Mouse (Mus musculus): Measurements from ENCODE around the gene Zscan2. TPM values are rescaled to one million over a fixed set of nuclear protein-coding genes. Genes with fewer than 3 reads are reported as not detected.

Gene Zscan2
- polyA plus RNA-seq, 1 experiment = 4.3 TPM

DNA sequence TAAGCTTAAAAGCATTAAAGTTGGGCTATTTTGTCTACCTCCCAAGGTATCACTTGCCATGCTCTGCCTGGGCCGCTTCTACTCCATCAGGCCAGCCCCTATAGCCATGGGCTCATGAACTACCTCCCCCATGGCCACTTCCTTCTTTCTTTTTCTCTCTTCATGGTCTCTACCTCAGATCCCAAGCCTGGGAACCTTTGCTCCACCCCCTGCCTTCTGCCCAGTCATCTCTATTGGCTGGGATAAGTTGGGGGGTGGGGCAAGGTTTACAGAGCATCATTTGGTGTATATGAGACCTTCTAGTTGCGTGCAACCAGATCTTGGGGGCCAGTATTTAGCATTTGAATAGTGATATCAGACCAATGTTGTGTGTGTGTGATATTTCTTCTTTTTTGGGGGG lies 1.8 kb downstream of the Zscan2 start:
- Histone ChIP-seq H3K4me1 (ENCODE audit: control insufficient read depth, insufficient read depth, insufficient read length) (peaks cover 8% of the 10 kb centered on the region; the same call in 1 of the 2 replicates), H3K4me3 (ENCODE audit: extremely low read depth, insufficient read depth, insufficient read length) (no peak overlapping the region), H3K36me3 (ENCODE audit: control insufficient read depth, insufficient read depth, low read length) (no peaks in the 10 kb centered on the region), H3K27ac (ENCODE audit: insufficient read depth, low read length) (no peak overlapping the region), H3K27me3 (ENCODE audit: control insufficient read depth, insufficient read depth, low read length) (no peaks in the 10 kb centered on the region)
- WGBS = 68% methylated on average over 2 of the region's 2 CpGs
- DNase-seq (ENCODE audit: low read depth in 1 of 2, low spot score in 2 of 2) = no peak
- no peak for TF ChIP-seq CTCF (IDR thresholded peaks at IDR 0.05; ENCODE audit: extremely low read depth, insufficient read depth, insufficient read length, insufficient replicate concordance)
- TF ChIP-seq POLR2A (IDR thresholded peaks at IDR 0.05; ENCODE audit: low read depth, low read length) = no peak

GRCm38 (mm10) chr7:80863520-80863919 lies 2.8 kb downstream of the Zscan2 start:
- Histone ChIP-seq H3K4me1 (ENCODE audit: control insufficient read depth, insufficient read depth, insufficient read length) (peaks cover 8% of the 10 kb centered on the region; the same call in 1 of the 2 replicates), H3K36me3 (ENCODE audit: control insufficient read depth, insufficient read depth, low read length) (peaks cover 2% of the 10 kb centered on the region), H3K27me3 (ENCODE audit: control insufficient read depth, insufficient read depth, low read length) (no peaks in the 10 kb centered on the region), H3K4me3 (ENCODE audit: extremely low read depth, insufficient read depth, insufficient read length) (peak overlapping the region; percentile 22; the same call in 1 of the 2 replicates), H3K27ac (ENCODE audit: insufficient read depth, low read length) (peak overlapping the region; percentile 69)
- WGBS = 60% methylated on average over 5 of the region's 5 CpGs
- DNase-seq (ENCODE audit: low read depth in 1 of 2, low spot score in 2 of 2) = no peak
- TF ChIP-seq CTCF (IDR thresholded peaks at IDR 0.05; ENCODE audit: extremely low read depth, insufficient read depth, insufficient read length, insufficient replicate concordance) (no peak), POLR2A (IDR thresholded peaks at IDR 0.05; ENCODE audit: low read depth, low read length) (no peak)

DNA sequence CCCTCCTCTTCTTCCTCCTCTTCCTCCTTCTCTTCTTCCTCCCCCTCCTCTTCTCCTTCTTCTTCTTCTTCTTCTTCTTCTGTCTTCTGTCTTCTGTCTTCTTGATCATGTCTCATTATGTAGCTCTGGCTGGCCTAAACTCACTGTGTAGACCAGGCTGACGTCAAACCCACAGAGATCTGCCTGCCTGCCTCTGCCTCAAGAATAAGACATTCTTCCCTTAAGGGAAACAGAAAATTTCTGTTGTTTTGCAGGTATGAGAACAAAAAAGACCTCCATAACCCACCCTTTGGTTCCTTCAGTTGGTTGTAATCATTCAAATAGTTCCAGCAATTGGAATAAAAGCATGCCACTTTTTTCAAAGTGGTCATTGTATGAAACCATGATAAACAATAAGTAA lies 3.4 kb downstream of the Zscan2 start:
- WGBS = 28% methylated on average over 1 of the region's 1 CpGs
- TF ChIP-seq POLR2A (IDR thresholded peaks at IDR 0.05; ENCODE audit: low read depth, low read length) (no peak), CTCF (IDR thresholded peaks at IDR 0.05; ENCODE audit: extremely low read depth, insufficient read depth, insufficient read length, insufficient replicate concordance) (no peak)
- H3K36me3 ChIP-seq (ENCODE audit: control insufficient read depth, insufficient read depth, low read length) = peaks cover 2% of the 10 kb centered on the region
- H3K4me3 ChIP-seq (ENCODE audit: extremely low read depth, insufficient read depth, insufficient read length) = no peak overlapping the region
- no peaks in the 10 kb centered on the region for H3K27me3 ChIP-seq (ENCODE audit: control insufficient read depth, insufficient read depth, low read length)
- no peak for DNase-seq (ENCODE audit: low read depth in 1 of 2, low spot score in 2 of 2)
- H3K27ac ChIP-seq (ENCODE audit: insufficient read depth, low read length) = peak overlapping the region; percentile 69; the same call in 1 of the 2 replicates
- H3K4me1 ChIP-seq (ENCODE audit: control insufficient read depth, insufficient read depth, insufficient read length) = peaks cover 8% of the 10 kb centered on the region; the same call in 1 of the 2 replicates

DNA sequence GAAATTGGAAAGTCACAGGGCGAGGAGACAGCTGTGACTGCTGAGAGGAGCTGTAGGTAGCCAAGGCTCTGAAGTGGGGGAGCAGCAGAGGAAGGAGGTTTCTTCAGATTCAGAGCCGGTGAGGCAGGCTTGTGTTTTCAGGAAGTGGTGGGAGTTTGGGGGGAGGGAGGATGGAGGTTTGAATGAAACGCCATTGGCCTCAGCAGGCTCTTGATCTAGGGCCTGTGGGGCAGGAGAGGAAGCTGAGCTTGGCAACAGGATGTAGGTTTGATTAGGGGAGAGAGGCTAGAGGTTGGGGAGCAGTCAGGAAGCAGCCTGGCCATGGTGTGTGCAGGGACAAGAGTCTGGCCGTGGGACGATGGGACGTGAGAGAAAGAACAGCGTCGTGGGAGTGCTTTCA lies 4.1 kb downstream of the Zscan2 start:
- H3K27ac ChIP-seq (ENCODE audit: insufficient read depth, low read length) = peak overlapping the region; percentile 89
- H3K36me3 ChIP-seq (ENCODE audit: control insufficient read depth, insufficient read depth, low read length) = peaks cover 4% of the 10 kb centered on the region
- no peak for TF ChIP-seq CTCF (IDR thresholded peaks at IDR 0.05; ENCODE audit: extremely low read depth, insufficient read depth, insufficient read length, insufficient replicate concordance)
- TF ChIP-seq POLR2A (IDR thresholded peaks at IDR 0.05; ENCODE audit: low read depth, low read length) = peak; percentile 40; the same call in 1 of the 2 replicates
- 4% methylated on average over 8 of the region's 8 CpGs for WGBS
- H3K27me3 ChIP-seq (ENCODE audit: control insufficient read depth, insufficient read depth, low read length) = no peaks in the 10 kb centered on the region
- H3K4me3 ChIP-seq (ENCODE audit: extremely low read depth, insufficient read depth, insufficient read length) = peak overlapping the region; percentile 32; the same call in 1 of the 2 replicates
- peaks cover 8% of the 10 kb centered on the region; the same call in 1 of the 2 replicates for H3K4me1 ChIP-seq (ENCODE audit: control insufficient read depth, insufficient read depth, insufficient read length)
- peak; percentile 57 to 68 for DNase-seq (ENCODE audit: low read depth in 1 of 2, low spot score in 2 of 2)

- Histone ChIP-seq H3K4me3 (ENCODE audit: extremely low read depth, insufficient read depth, insufficient read length) (no peak overlapping the region; the same call in 1 of the 2 replicates), H3K27ac (ENCODE audit: insufficient read depth, low read length) (peak overlapping the region; percentile 89), H3K4me1 (ENCODE audit: control insufficient read depth, insufficient read depth, insufficient read length) (peaks cover 8% of the 10 kb centered on the region; the same call in 1 of the 2 replicates), H3K27me3 (ENCODE audit: control insufficient read depth, insufficient read depth, low read length) (no peaks in the 10 kb centered on the region), H3K36me3 (ENCODE audit: control insufficient read depth, insufficient read depth, low read length) (peaks cover 4% of the 10 kb centered on the region)
- DNase-seq (ENCODE audit: low read depth in 1 of 2, low spot score in 2 of 2) = no peak
- WGBS = 52% methylated on average over 7 of the region's 7 CpGs
- TF ChIP-seq CTCF (IDR thresholded peaks at IDR 0.05; ENCODE audit: extremely low read depth, insufficient read depth, insufficient read length, insufficient replicate concordance) = no peak
- TF ChIP-seq POLR2A (IDR thresholded peaks at IDR 0.05; ENCODE audit: low read depth, low read length) = no peak
Observed at GRCm38 (mm10) chr7:80865521-80865920, 4.8 kb downstream of the Zscan2 start.

DNA sequence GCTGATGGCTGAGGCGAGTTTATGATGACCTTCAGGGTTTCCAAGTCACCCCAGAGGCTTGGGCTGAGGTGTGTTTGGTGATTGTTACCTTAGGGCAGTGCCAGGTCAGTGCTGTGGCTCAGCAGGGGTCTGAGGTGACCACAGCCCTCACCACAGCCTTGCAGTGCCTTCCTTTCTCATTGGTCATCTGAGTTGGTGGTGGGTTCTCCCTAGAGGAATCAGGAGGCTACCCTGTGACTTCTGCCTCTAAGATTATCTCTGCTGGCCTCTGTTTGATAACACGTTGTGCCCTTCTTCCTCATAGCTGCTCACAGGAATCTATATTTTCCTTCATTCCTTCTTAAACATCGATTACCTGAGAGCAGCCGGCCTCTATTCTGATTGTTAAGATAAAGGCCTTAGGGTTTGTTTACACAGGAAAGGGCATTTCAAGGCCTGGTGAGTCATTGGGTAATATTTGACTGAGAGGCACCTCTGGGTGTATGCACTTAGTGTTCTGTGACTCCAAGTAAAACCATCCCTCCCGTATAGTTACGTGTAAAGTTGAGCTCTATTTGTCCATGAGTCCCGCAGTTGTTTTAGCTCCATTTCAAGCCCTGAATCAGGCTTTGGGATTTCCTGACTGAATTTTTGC lies 5.9 kb downstream of the Zscan2 start:
- Histone ChIP-seq H3K27ac (ENCODE audit: insufficient read depth, low read length) (no peak overlapping the region), H3K36me3 (ENCODE audit: control insufficient read depth, insufficient read depth, low read length) (peaks cover 4% of the 10 kb centered on the region), H3K4me3 (ENCODE audit: extremely low read depth, insufficient read depth, insufficient read length) (no peak overlapping the region), H3K27me3 (ENCODE audit: control insufficient read depth, insufficient read depth, low read length) (no peaks in the 10 kb centered on the region), H3K4me1 (ENCODE audit: control insufficient read depth, insufficient read depth, insufficient read length) (peaks cover 8% of the 10 kb centered on the region; the same call in 1 of the 2 replicates)
- 78% methylated on average over 7 of the region's 7 CpGs for WGBS
- TF ChIP-seq POLR2A (IDR thresholded peaks at IDR 0.05; ENCODE audit: low read depth, low read length) = no peak
- no peak for TF ChIP-seq CTCF (IDR thresholded peaks at IDR 0.05; ENCODE audit: extremely low read depth, insufficient read depth, insufficient read length, insufficient replicate concordance)
- DNase-seq (ENCODE audit: low read depth in 1 of 2, low spot score in 2 of 2) = no peak

GRCm38 (mm10) chr7:80868686-80869085 lies 8.0 kb downstream of the Zscan2 start:
- Histone ChIP-seq H3K4me3 (ENCODE audit: extremely low read depth, insufficient read depth, insufficient read length) (no peak overlapping the region), H3K27ac (ENCODE audit: insufficient read depth, low read length) (no peak overlapping the region), H3K4me1 (ENCODE audit: control insufficient read depth, insufficient read depth, insufficient read length) (peaks cover 8% of the 10 kb centered on the region; the same call in 1 of the 2 replicates), H3K27me3 (ENCODE audit: control insufficient read depth, insufficient read depth, low read length) (no peaks in the 10 kb centered on the region), H3K36me3 (ENCODE audit: control insufficient read depth, insufficient read depth, low read length) (peaks cover 4% of the 10 kb centered on the region)
- no peak for TF ChIP-seq POLR2A (IDR thresholded peaks at IDR 0.05; ENCODE audit: low read depth, low read length)
- TF ChIP-seq CTCF (IDR thresholded peaks at IDR 0.05; ENCODE audit: extremely low read depth, insufficient read depth, insufficient read length, insufficient replicate concordance) = no peak
- WGBS = 81% methylated on average over 2 of the region's 2 CpGs
- DNase-seq (ENCODE audit: low read depth in 1 of 2, low spot score in 2 of 2) = no peak

Measured in spleen, adult 2 months (tissue).